Mouse (Mus musculus) kidney, postnatal 10 days (tissue): ENCODE data around the gene Xpc.
"Not testable (repeated sequence)": the region's sequence is repeated elsewhere in the genome, so short reads cannot be mapped to it uniquely, and the experiment has no call there.

ENCODE experiments used
- DNase-seq: peaks from one replicate; pipeline ENCODE4 v3.0.0; 2021; ENCODE audit warnings: mixed read lengths

Gene Xpc

DNA sequence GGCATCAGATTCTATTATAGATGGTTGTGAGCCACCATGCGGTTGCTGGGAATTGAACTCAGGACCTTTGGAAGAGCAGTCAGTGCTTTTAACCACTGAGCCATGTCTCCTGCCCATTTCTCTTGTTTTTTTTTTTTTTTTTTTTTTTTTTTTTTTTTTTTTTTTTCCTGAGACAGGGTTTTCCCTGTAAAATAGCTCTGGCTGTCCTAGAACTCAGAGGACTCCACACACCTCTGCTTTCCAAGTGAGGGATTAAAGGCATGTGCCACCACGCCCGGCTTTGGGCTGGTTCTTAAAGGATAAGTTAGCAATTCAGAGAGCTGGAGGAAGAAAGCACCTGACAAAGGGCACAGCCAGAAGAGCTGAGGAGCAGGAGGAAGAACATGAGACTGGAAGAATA lies 44.3 kb downstream of the Xpc start:
- DNase-seq = not testable (repeated sequence)

- DNase-seq = no peak
Measured at GRCm38 (mm10) chr6:91470712-91471111, 45.0 kb downstream of the Xpc start.

- no peak for DNase-seq
Measured at GRCm38 (mm10) chr6:91467106-91467505, 48.6 kb downstream of the Xpc start.

DNA sequence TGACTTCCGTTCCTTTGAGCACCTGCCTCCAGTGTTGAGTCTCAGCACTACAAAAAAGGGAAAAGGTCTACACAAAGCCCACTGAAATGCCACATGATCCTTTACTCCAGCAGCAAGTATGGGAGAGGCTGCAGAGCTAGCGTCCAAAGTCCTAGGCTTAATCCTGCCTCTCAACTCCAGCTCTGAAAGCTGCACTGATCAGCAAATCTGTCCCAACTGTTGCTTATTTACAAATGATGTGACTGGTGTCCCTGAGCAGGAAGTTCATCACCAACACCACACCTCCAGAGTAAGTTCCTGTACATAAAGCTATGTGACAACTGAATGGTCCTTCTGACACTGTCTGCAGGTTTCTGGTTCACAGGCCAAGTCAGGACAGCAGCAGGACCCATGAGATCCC lies 49.9 kb downstream of the Xpc start:
- DNase-seq = peak; percentile 22

DNA sequence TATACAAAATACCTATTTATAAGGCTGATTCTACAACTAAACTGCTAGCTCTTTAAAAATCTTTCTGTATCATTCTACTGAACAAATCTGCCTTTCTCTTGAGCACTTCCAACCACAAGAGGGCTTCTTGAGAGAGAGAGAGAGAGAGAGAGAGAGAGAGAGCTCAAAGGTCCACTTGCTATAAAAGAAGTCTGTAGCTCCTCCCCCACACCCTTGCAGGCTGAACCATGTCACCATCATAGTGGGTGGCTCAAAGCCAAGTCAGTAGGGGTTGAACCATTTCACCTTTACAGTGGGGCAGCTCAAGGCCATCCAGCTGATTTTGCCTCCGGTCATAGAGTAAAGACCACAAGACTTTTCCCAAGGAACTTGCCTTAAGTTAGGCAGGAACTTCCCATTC lies 56.2 kb downstream of the Xpc start:
- DNase-seq = peak; percentile 73

DNA sequence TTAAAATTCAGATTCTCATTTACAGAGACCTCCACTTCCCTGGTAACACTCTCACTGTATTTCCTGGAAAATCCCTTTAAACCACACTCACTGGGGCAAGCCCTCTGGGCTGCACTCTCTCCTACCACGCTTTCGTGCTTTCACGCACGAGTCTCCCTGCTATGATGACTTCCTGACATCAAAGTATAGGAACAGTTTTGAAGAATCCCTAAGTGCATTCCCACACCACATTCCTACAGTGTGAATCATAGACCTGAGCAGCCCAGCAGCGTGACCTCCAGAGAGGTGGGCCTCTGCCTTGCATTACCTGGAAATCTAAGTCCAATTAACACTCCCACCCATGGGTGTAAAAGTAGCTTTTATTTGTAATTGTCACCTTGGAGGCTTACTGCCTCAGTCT lies 61.1 kb downstream of the Xpc start:
- DNase-seq = no peak

GRCm38 (mm10) chr6:91452056-91452455 lies 63.6 kb downstream of the Xpc start:
- no peak for DNase-seq

- no peak for DNase-seq
Measured at GRCm38 (mm10) chr6:91449472-91450225, 66.0 kb downstream of the Xpc start.

DNA sequence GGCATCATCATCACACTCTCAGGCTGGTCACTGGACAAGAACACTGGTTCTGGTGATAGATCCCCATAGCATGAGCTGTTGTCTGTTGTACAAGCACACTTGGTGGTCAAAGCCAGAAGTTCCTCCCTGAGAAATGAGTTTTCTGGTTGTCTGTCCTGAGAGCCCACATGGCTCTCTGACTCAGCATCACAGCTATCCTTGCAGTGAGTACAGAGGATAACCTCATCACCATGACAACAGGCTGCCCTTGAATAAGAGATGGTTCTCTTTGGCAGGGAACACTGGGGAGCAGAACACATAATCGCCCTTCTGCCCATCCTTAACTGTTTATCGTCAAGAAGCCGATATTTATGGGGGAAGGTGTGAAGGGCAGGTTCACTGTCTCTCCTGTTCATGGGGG lies 70.4 kb downstream of the Xpc start:
- DNase-seq = no peak

DNA sequence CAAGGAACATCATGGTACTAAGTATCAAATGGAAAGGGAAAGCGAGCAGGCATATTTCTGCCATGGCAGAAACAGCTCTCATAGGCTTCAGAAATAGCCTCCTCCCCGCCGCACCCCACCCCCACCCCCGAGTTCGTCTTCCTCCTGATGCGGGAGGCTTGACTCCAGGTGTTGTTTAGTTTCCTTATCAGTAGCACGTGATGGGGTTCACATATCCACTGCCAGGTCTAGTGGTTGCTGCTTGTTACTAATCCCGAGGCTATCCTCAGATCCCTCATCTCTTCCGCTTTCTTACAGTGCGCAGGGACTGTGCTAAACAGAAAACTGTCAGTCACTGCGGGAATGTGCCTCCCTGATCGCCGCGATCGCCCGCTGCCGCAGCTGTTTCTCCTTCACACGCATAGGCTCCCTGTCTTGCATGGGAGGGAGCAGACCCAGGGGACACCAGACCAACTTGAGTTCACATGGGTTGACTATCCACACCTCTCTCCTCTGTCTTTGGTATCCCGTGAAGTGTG lies 74.5 kb downstream of the Xpc start:
- DNase-seq = no peak

- peak; percentile 98 for DNase-seq
Measured at GRCm38 (mm10) chr6:91440474-91441144, 75.1 kb downstream of the Xpc start.
